Mouse (Mus musculus): ENCODE measurements around the gene Tbl1x. TPM values are rescaled to one million over a fixed set of nuclear protein-coding genes. Genes with fewer than 3 reads are reported as not detected.

Tbl1x gene
- polyA plus RNA-seq, 1 experiment from 2014 or later = 11.6 TPM

- WGBS (ENCODE audit: insufficient replicate concordance) = 31% methylated on average over 8 of the region's 8 CpGs
- no peak for ATAC-seq
- TF ChIP-seq CTCF (IDR thresholded peaks at IDR 0.05; ENCODE audit: low read depth) (no peak), EP300 (IDR thresholded peaks at IDR 0.05; ENCODE audit: low read depth) (no peak)
Observed at GRCm38 (mm10) chrX:77517274-77518085, 6.7 kb downstream of the Tbl1x start.

GRCm38 (mm10) chrX:77518929-77519328 is 8.1 kb downstream of the Tbl1x start:
- Histone ChIP-seq H3K4me3 (ENCODE audit: low read depth, low read length) (no peak overlapping the region), H3K36me3 (replicated peaks; ENCODE audit: insufficient read depth, low read length) (no peaks in the 10 kb centered on the region), H3K27me3 (ENCODE audit: insufficient read depth, low read length) (no peaks in the 10 kb centered on the region), H3K4me1 (ENCODE audit: insufficient read depth) (peaks cover 4% of the 10 kb centered on the region; the same call in 1 of the 2 replicates), H3K9ac (replicated peaks) (no peak overlapping the region), H3K9me3 (ENCODE audit: low read length) (no peaks in the 10 kb centered on the region), H3K27ac (ENCODE audit: low read depth) (no peak overlapping the region), H3K4me2 (ENCODE audit: low read depth, low read length) (no peak overlapping the region)
- TF ChIP-seq EP300 (IDR thresholded peaks at IDR 0.05; ENCODE audit: low read depth) (no peak), CTCF (IDR thresholded peaks at IDR 0.05; ENCODE audit: low read depth) (no peak)
- ATAC-seq = no peak
- no peak for DNase-seq
- 80% methylated on average over 1 of the region's 1 CpGs for WGBS (ENCODE audit: insufficient replicate concordance)

More at GRCm38 (mm10) chrX:77517274-77518085, 6.7 kb downstream of the Tbl1x start:
- no peak overlapping the region for H3K4me3 ChIP-seq (ENCODE audit: low read depth, low read length)
- H3K27me3 ChIP-seq (ENCODE audit: insufficient read depth, low read length) = no peaks in the 10 kb centered on the region
- no peak overlapping the region for H3K4me2 ChIP-seq (ENCODE audit: low read depth, low read length)
- no peak overlapping the region for H3K9ac ChIP-seq (replicated peaks)
- H3K36me3 ChIP-seq (replicated peaks; ENCODE audit: insufficient read depth, low read length) = no peaks in the 10 kb centered on the region
- DNase-seq = no peak
- no peak overlapping the region for H3K27ac ChIP-seq (ENCODE audit: low read depth)
- H3K9me3 ChIP-seq (ENCODE audit: low read length) = no peaks in the 10 kb centered on the region
- H3K4me1 ChIP-seq (ENCODE audit: insufficient read depth) = peaks cover 9% of the 10 kb centered on the region; the same call in 1 of the 2 replicates

- TF ChIP-seq CTCF (IDR thresholded peaks at IDR 0.05; ENCODE audit: low read depth) = no peak
- no peak for TF ChIP-seq EP300 (IDR thresholded peaks at IDR 0.05; ENCODE audit: low read depth)
- H3K36me3 ChIP-seq (replicated peaks; ENCODE audit: insufficient read depth, low read length) = no peaks in the 10 kb centered on the region
- ATAC-seq = no peak
- DNase-seq = no peak
- H3K9ac ChIP-seq (replicated peaks) = no peak overlapping the region
- no peaks in the 10 kb centered on the region for H3K27me3 ChIP-seq (ENCODE audit: insufficient read depth, low read length)
- H3K4me3 ChIP-seq (ENCODE audit: low read depth, low read length) = no peak overlapping the region
- no peaks in the 10 kb centered on the region for H3K9me3 ChIP-seq (ENCODE audit: low read length)
- no peak overlapping the region for H3K27ac ChIP-seq (ENCODE audit: low read depth)
- no peak overlapping the region for H3K4me2 ChIP-seq (ENCODE audit: low read depth, low read length)
- 57% methylated on average over 3 of the region's 3 CpGs for WGBS (ENCODE audit: insufficient replicate concordance)
- H3K4me1 ChIP-seq (ENCODE audit: insufficient read depth) = no peaks in the 10 kb centered on the region
Observed at GRCm38 (mm10) chrX:77522842-77523375, 12.1 kb downstream of the Tbl1x start.

GRCm38 (mm10) chrX:77525179-77525578 is 14.4 kb downstream of the Tbl1x start:
- Histone ChIP-seq H3K9me3 (ENCODE audit: low read length) (no peaks in the 10 kb centered on the region), H3K4me1 (ENCODE audit: insufficient read depth) (no peaks in the 10 kb centered on the region), H3K27ac (ENCODE audit: low read depth) (no peak overlapping the region), H3K4me3 (ENCODE audit: low read depth, low read length) (no peak overlapping the region), H3K9ac (replicated peaks) (no peak overlapping the region), H3K4me2 (ENCODE audit: low read depth, low read length) (no peak overlapping the region), H3K27me3 (ENCODE audit: insufficient read depth, low read length) (no peaks in the 10 kb centered on the region), H3K36me3 (replicated peaks; ENCODE audit: insufficient read depth, low read length) (no peaks in the 10 kb centered on the region)
- TF ChIP-seq EP300 (IDR thresholded peaks at IDR 0.05; ENCODE audit: low read depth) (no peak), CTCF (IDR thresholded peaks at IDR 0.05; ENCODE audit: low read depth) (no peak)
- 91% methylated on average over 1 of the region's 1 CpGs for WGBS (ENCODE audit: insufficient replicate concordance)
- DNase-seq (no peak), ATAC-seq (no peak)

GRCm38 (mm10) chrX:77528401-77528800 is 17.6 kb downstream of the Tbl1x start:
- ATAC-seq = no peak
- H3K36me3 ChIP-seq (replicated peaks; ENCODE audit: insufficient read depth, low read length) = no peaks in the 10 kb centered on the region
- H3K27ac ChIP-seq (ENCODE audit: low read depth) = no peak overlapping the region
- H3K9ac ChIP-seq (replicated peaks) = no peak overlapping the region
- 69% methylated on average over 1 of the region's 1 CpGs for WGBS (ENCODE audit: insufficient replicate concordance)
- no peak for DNase-seq
- no peak overlapping the region for H3K4me2 ChIP-seq (ENCODE audit: low read depth, low read length)
- no peak overlapping the region for H3K4me3 ChIP-seq (ENCODE audit: low read depth, low read length)
- H3K4me1 ChIP-seq (ENCODE audit: insufficient read depth) = 0 out of 2 replicates have a peak, but pooled peaks cover 4% of the 10 kb centered on the region
- TF ChIP-seq EP300 (IDR thresholded peaks at IDR 0.05; ENCODE audit: low read depth) (no peak), CTCF (IDR thresholded peaks at IDR 0.05; ENCODE audit: low read depth) (no peak)
- no peaks in the 10 kb centered on the region for H3K27me3 ChIP-seq (ENCODE audit: insufficient read depth, low read length)
- H3K9me3 ChIP-seq (ENCODE audit: low read length) = no peaks in the 10 kb centered on the region

- Histone ChIP-seq H3K27me3 (ENCODE audit: insufficient read depth, low read length) (no peaks in the 10 kb centered on the region), H3K4me1 (ENCODE audit: insufficient read depth) (0 out of 2 replicates have a peak, but pooled peaks cover 4% of the 10 kb centered on the region), H3K4me2 (ENCODE audit: low read depth, low read length) (no peak overlapping the region), H3K36me3 (replicated peaks; ENCODE audit: insufficient read depth, low read length) (no peaks in the 10 kb centered on the region), H3K27ac (ENCODE audit: low read depth) (no peak overlapping the region), H3K4me3 (ENCODE audit: low read depth, low read length) (no peak overlapping the region), H3K9me3 (ENCODE audit: low read length) (no peaks in the 10 kb centered on the region), H3K9ac (replicated peaks) (no peak overlapping the region)
- no peak for TF ChIP-seq CTCF (IDR thresholded peaks at IDR 0.05; ENCODE audit: low read depth)
- no peak for TF ChIP-seq EP300 (IDR thresholded peaks at IDR 0.05; ENCODE audit: low read depth)
- no peak for DNase-seq
- ATAC-seq = no peak
- WGBS (ENCODE audit: insufficient replicate concordance) = 44% methylated on average over 4 of the region's 5 CpGs
Observed at GRCm38 (mm10) chrX:77530997-77531396, 20.2 kb downstream of the Tbl1x start.
